Mouse (Mus musculus): ENCODE data around the gene Gnat2. TPM values are rescaled to one million over a fixed set of nuclear protein-coding genes. Genes with fewer than 3 reads are reported as not detected.

Gene Gnat2
- polyA plus RNA-seq, 1 experiment from 2014 or later, result 0.59 TPM

GRCm38 (mm10) chr3:108113591-108114289 lies 21.2 kb downstream of the Gnat2 start:
- DNase-seq (ENCODE audit: low spot score), result no peak

GRCm38 (mm10) chr3:108117465-108117864 lies 24.9 kb downstream of the Gnat2 start:
- no peak for DNase-seq (ENCODE audit: low spot score)

- no peak for DNase-seq (ENCODE audit: low spot score)
These were observed 28.5 kb downstream of the Gnat2 start for GRCm38 (mm10) chr3:108121101-108121500.

- no peak for DNase-seq (ENCODE audit: low spot score)
These were observed 30.7 kb downstream of the Gnat2 start for GRCm38 (mm10) chr3:108123242-108123641.

GRCm38 (mm10) chr3:108124131-108124530 lies 31.5 kb downstream of the Gnat2 start:
- DNase-seq (ENCODE audit: low spot score), result no peak

GRCm38 (mm10) chr3:108126327-108126726 lies 33.7 kb downstream of the Gnat2 start:
- no peak for DNase-seq (ENCODE audit: low spot score)

- no peak for DNase-seq (ENCODE audit: low spot score)
These were observed 35.9 kb downstream of the Gnat2 start for GRCm38 (mm10) chr3:108128520-108128919.

- no peak for DNase-seq (ENCODE audit: low spot score)
These were observed 36.8 kb downstream of the Gnat2 start for GRCm38 (mm10) chr3:108129367-108129766.

GRCm38 (mm10) chr3:108129804-108130203 lies 37.2 kb downstream of the Gnat2 start:
- no peak for DNase-seq (ENCODE audit: low spot score)

GRCm38 (mm10) chr3:108131216-108131615 lies 38.6 kb downstream of the Gnat2 start:
- no peak for DNase-seq (ENCODE audit: low spot score)

- DNase-seq (ENCODE audit: low spot score), result no peak
These were observed 39.2 kb downstream of the Gnat2 start for GRCm38 (mm10) chr3:108131821-108132220.

GRCm38 (mm10) chr3:108132484-108132883 lies 39.9 kb downstream of the Gnat2 start:
- DNase-seq (ENCODE audit: low spot score), result no peak

- no peak for DNase-seq (ENCODE audit: low spot score)
These were observed 42.1 kb downstream of the Gnat2 start for GRCm38 (mm10) chr3:108134701-108135100.

- no peak for DNase-seq (ENCODE audit: low spot score)
These were observed 46.5 kb downstream of the Gnat2 start for GRCm38 (mm10) chr3:108139113-108139512.

- DNase-seq (ENCODE audit: low spot score), result peak; percentile 41
These were observed 48.2 kb downstream of the Gnat2 start for GRCm38 (mm10) chr3:108140786-108141185.

GRCm38 (mm10) chr3:108145534-108146445 lies 53.2 kb downstream of the Gnat2 start, which contains the start of gene Gnai3:
Gnai3 (minus strand) TSS chr3:108146146.
- peak; percentile 95 for DNase-seq (ENCODE audit: low spot score)

- no peak for DNase-seq (ENCODE audit: low spot score)
These were observed 54.1 kb downstream of the Gnat2 start for GRCm38 (mm10) chr3:108146671-108147070.

GRCm38 (mm10) chr3:108147386-108148235 lies 55.0 kb downstream of the Gnat2 start:
- DNase-seq (ENCODE audit: low spot score), result peak; percentile 91

Data from thymus, postnatal 0 days (tissue).